Mouse (Mus musculus): ENCODE measurements at regions not wholly inside any gene's neighbourhood (a gene's known extent, or its start where the extent isn't known, plus 50 kb on each side); places are given as distances from the start of the nearest gene placed in this dataset.

DNA sequence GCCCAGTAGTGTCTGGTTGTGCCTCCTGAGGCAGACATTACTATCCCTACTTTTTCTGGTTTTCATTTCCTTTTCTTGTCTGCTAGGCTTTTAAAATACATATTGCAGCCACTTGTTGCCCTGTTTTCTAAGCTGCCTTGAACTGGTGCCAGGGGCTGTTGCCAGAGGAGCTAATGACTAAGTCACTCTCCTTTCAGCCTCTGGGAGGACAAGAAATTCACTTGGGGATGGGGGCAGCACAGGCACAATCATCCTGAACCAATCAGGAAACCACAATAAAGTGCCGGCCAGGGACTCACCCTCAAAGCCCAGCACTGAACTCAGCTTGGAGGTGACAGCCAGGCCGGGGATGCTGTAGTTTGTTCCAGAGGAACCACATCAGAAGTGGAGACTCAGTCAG, 740.3 kb downstream of the Dhx35 start:
- Histone ChIP-seq H3K4me3 (replicated peaks) (no peak overlapping the region), H3K27ac (no peak overlapping the region), H3K27me3 (replicated peaks) (no peaks in the 10 kb centered on the region), H3K9me3 (no peaks in the 10 kb centered on the region), H3K36me3 (no peaks in the 10 kb centered on the region), H3K4me1 (replicated peaks) (no peaks in the 10 kb centered on the region), H3K4me2 (replicated peaks) (no peak overlapping the region), H3K9ac (no peak overlapping the region)
- WGBS: 53% methylated on average over 2 of the region's 2 CpGs
- ATAC-seq: no peak

DNA sequence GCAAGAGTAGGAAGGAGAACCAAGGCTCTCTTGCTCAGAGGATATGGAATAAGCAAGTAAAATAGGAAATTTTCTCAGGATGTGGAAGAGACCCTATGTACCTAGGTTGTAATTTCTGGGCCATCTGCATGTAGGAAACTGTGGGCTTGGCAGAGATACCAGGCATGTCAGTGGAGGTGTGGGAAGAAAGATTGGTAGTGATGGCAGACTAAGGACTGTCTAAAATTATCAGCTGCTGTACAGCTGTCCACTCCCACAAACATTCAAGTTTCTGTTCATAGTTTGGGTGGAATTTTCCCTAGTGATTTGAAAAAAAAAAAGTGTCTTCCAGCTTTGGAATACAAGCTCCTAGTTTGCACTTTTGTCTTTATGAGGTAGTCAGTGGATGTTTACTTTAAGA, 744.7 kb downstream of the Dhx35 start:
- Histone ChIP-seq H3K4me1 (replicated peaks) (no peaks in the 10 kb centered on the region), H3K27me3 (replicated peaks) (no peaks in the 10 kb centered on the region), H3K9ac (no peak overlapping the region), H3K9me3 (no peaks in the 10 kb centered on the region), H3K27ac (no peak overlapping the region), H3K4me2 (replicated peaks) (no peak overlapping the region), H3K4me3 (replicated peaks) (no peak overlapping the region), H3K36me3 (no peaks in the 10 kb centered on the region)
- no peak for ATAC-seq

DNA sequence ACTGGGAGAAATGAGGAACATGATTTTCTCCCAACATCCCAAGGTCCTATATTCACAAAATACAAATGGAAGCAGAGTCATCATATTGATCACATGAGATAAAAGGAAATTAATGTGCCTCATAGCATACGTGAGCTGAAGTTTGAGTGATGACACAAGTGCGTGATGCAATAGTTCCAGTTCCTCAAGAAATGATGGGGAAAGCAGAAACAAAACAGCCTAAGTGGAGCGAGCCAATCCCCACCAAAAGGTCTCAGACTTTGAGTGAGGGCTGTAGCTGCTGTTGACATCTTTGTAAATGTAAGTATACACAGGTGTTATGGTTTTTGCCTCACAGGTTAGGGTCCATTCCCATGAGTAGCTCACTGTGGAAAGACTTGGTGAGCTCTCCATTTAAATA, 763.0 kb downstream of the Dhx35 start:
- no peak overlapping the region for H3K4me3 ChIP-seq (replicated peaks)
- no peaks in the 10 kb centered on the region for H3K4me1 ChIP-seq (replicated peaks)
- H3K9ac ChIP-seq: no peak overlapping the region
- 91% methylated on average over 3 of the region's 3 CpGs for WGBS
- no peaks in the 10 kb centered on the region for H3K36me3 ChIP-seq
- no peak for ATAC-seq
- H3K9me3 ChIP-seq: no peaks in the 10 kb centered on the region
- no peaks in the 10 kb centered on the region for H3K27me3 ChIP-seq (replicated peaks)
- H3K27ac ChIP-seq: no peak overlapping the region
- no peak overlapping the region for H3K4me2 ChIP-seq (replicated peaks)

DNA sequence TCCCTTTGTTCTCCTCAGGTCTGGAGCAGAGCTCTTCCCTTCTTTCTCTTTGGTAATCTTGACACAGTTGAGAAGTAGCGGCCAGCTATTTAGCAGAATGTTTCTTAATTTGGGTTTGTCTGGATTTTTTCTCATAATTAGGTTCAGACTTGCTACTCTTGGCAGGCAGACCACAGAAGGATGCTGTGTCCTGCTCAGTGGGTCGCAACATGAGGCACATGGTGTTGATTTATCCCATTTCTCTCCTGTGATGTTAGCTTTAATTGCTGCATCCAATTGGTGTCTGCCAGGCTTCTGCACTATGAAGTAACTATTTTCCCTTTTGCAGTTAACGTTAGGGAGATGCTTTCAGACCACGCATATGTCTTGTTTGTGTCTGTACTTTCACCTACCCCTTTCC, 768.7 kb downstream of the Gm826 start:
- Histone ChIP-seq H3K4me1 (replicated peaks) (no peaks in the 10 kb centered on the region), H3K9ac (no peak overlapping the region), H3K27me3 (replicated peaks) (no peaks in the 10 kb centered on the region), H3K27ac (no peak overlapping the region), H3K4me3 (replicated peaks) (no peak overlapping the region), H3K9me3 (no peaks in the 10 kb centered on the region), H3K36me3 (no peaks in the 10 kb centered on the region), H3K4me2 (replicated peaks) (no peak overlapping the region)
- 91% methylated on average over 4 of the region's 4 CpGs for WGBS
- ATAC-seq: no peak

DNA sequence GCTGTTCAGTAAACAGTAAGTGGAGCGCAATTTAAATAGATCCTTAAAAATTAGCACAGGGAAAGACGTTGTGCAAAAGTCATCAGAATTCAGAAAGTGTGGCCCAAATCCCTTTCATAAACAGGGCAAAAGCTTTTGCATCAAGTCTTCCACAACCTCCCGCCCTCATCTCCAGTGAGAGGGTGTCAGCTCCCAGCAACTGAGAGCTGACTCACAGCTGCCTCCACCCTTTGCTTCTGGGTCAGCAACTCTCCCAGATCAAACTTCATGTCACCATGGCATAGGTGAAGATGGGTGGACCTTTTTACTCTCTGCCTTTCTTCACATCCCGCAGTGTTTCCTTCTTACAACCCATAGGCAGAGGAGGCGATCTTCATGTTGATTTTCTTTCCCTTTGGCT, 768.0 kb downstream of the Gm826 start:
- no peaks in the 10 kb centered on the region for H3K9me3 ChIP-seq
- WGBS: 77% methylated on average over 5 of the region's 5 CpGs
- no peaks in the 10 kb centered on the region for H3K27me3 ChIP-seq (replicated peaks)
- no peak overlapping the region for H3K4me2 ChIP-seq (replicated peaks)
- no peak overlapping the region for H3K9ac ChIP-seq
- no peak overlapping the region for H3K27ac ChIP-seq
- no peaks in the 10 kb centered on the region for H3K4me1 ChIP-seq (replicated peaks)
- no peak for ATAC-seq
- no peaks in the 10 kb centered on the region for H3K36me3 ChIP-seq
- H3K4me3 ChIP-seq (replicated peaks): no peak overlapping the region

DNA sequence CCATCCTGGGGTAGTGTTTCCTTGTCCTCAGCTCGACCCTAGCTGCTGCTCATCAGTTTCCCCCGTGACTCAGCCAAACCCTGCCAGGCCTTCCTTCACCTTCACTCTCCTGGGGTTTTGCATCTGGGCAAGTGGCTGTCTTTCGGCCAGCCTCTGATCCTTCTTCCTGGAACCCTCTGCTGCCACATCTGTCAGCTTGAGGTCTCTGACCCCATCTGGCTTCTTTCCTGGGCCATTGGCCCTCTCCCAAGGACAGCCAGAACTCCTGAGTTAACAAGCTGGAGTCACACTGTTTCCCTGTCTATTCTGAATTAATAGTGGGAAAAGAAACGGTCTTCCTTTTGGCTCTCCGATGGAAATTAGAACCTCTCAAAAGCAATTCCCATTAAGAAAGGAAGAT, 767.5 kb downstream of the Gm826 start:
- no peaks in the 10 kb centered on the region for H3K27me3 ChIP-seq (replicated peaks)
- H3K9ac ChIP-seq: no peak overlapping the region
- no peak overlapping the region for H3K4me3 ChIP-seq (replicated peaks)
- H3K27ac ChIP-seq: no peak overlapping the region
- no peaks in the 10 kb centered on the region for H3K9me3 ChIP-seq
- no peak for ATAC-seq
- no peaks in the 10 kb centered on the region for H3K4me1 ChIP-seq (replicated peaks)
- H3K36me3 ChIP-seq: no peaks in the 10 kb centered on the region
- H3K4me2 ChIP-seq (replicated peaks): no peak overlapping the region
- WGBS: 58% methylated on average over 5 of the region's 5 CpGs

DNA sequence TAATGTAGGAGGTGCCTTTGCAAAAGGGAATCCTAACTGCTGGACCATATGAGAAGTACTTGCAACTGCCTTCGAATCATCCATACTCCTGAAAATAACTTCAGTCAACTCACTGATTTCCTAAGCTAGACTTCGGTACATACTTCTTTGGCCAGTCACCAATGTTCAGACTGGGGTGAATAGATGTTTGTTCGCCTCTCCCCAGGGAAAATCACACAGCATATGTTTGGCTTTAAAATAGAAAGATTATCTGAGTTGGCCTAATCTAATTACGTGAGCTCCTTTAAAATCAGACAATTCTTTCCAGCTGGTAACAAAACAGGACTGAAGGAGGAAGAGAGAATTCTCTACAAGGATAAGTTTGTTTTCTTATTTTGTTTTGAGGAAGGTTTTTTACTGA, 765.6 kb downstream of the Gm826 start:
- Histone ChIP-seq H3K27me3 (replicated peaks) (no peaks in the 10 kb centered on the region), H3K4me1 (replicated peaks) (no peaks in the 10 kb centered on the region), H3K27ac (no peak overlapping the region), H3K9ac (no peak overlapping the region), H3K36me3 (no peaks in the 10 kb centered on the region), H3K9me3 (no peaks in the 10 kb centered on the region), H3K4me3 (replicated peaks) (no peak overlapping the region), H3K4me2 (replicated peaks) (no peak overlapping the region)
- 89% methylated on average over 4 of the region's 4 CpGs for WGBS
- ATAC-seq: no peak

DNA sequence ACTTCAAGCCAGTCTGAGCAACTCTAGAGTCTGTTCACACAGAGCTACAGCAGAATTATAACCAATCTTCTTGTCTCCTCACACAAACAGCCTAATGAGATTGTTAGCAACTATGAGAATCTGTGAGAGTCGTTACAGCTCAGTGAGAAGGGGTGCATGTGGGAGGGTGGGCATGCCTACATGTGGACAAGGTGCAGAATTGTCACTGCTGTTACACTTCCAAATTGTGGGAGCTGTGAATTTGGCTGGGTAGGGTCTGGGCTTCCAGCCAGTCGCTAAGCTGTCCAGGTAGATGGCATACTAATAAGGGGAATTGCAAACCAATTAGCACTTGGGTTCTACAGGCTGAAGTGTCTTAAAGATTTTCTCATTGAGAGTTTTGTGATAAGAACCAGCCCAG, 762.1 kb downstream of the Gm826 start:
- H3K9ac ChIP-seq: no peak overlapping the region
- H3K4me2 ChIP-seq (replicated peaks): no peak overlapping the region
- H3K4me3 ChIP-seq (replicated peaks): no peak overlapping the region
- H3K27ac ChIP-seq: no peak overlapping the region
- no peaks in the 10 kb centered on the region for H3K36me3 ChIP-seq
- no peaks in the 10 kb centered on the region for H3K27me3 ChIP-seq (replicated peaks)
- no peak for ATAC-seq
- 75% methylated on average over 2 of the region's 2 CpGs for WGBS
- H3K4me1 ChIP-seq (replicated peaks): no peaks in the 10 kb centered on the region
- H3K9me3 ChIP-seq: no peaks in the 10 kb centered on the region

DNA sequence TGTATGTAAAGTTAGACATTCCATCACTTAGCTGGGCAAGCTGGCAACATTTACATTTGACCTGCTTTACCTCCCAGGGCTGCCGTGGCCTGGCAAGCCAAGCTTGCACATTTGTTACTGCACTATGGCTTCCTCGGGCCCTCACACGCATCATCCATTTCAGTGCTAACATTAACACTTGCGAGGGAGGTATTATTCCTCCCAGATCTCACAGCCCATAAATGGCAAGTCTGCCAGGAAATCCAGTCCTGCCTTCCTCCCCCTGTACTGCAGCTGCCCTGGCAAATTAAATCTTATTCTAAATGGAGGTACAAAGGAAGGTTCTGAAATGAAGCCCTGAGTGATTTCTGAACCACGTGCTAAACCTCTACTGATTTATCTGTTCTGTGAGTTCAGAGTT, 758.7 kb downstream of the Gm826 start:
- Histone ChIP-seq H3K4me1 (replicated peaks) (no peaks in the 10 kb centered on the region), H3K9ac (no peak overlapping the region), H3K4me3 (replicated peaks) (no peak overlapping the region), H3K36me3 (no peaks in the 10 kb centered on the region), H3K9me3 (no peaks in the 10 kb centered on the region), H3K27me3 (replicated peaks) (no peaks in the 10 kb centered on the region), H3K4me2 (replicated peaks) (no peak overlapping the region), H3K27ac (no peak overlapping the region)
- ATAC-seq: no peak
- 63% methylated on average over 5 of the region's 5 CpGs for WGBS

DNA sequence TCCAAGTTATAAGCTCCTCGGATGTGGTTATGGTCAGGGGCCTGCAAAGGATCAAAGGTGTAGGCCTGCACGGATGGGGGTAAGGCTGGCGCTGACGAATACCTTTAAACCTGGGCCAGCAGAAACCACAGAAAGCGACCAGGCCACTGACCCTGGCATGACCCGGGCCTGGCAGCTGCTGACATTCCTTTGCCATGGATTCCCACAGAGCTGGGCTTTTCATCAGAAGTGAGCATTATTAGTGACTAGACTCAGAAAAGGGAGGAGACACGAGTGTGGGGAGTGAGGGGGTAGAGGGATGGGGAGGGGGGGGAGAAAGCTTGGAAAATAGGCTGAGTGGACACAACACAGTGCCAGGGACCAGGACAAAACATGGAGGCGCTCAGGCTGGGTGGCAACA, 750.9 kb downstream of the Gm826 start:
- Histone ChIP-seq H3K4me2 (replicated peaks) (no peak overlapping the region), H3K4me1 (replicated peaks) (no peaks in the 10 kb centered on the region), H3K4me3 (replicated peaks) (no peak overlapping the region), H3K27me3 (replicated peaks) (no peaks in the 10 kb centered on the region), H3K9ac (no peak overlapping the region), H3K36me3 (no peaks in the 10 kb centered on the region), H3K9me3 (no peaks in the 10 kb centered on the region), H3K27ac (no peak overlapping the region)
- ATAC-seq: no peak
- 47% methylated on average over 8 of the region's 8 CpGs for WGBS

DNA sequence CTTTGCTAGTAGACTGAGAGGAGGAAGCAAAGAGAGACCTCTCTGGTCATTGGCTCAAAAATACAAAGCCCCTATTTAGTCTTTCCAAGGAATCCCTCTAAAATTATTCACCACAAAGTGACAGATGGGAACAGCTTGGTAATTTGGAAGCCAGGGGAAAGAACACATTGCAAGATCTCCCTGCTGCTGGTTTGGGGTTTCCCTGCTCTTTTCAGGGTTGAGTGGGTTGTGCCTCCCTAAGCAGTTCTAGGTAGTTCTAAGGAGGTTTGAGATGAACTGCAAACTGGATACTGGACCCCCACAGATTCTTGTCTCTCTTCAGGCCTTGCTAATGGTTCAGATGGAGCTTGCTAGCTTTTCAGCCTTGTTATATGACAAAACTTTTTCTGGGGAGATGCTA, 749.3 kb downstream of the Gm826 start:
- no peaks in the 10 kb centered on the region for H3K9me3 ChIP-seq
- H3K4me2 ChIP-seq (replicated peaks): no peak overlapping the region
- no peak overlapping the region for H3K9ac ChIP-seq
- no peaks in the 10 kb centered on the region for H3K27me3 ChIP-seq (replicated peaks)
- H3K27ac ChIP-seq: no peak overlapping the region
- ATAC-seq: no peak
- no peak overlapping the region for H3K4me3 ChIP-seq (replicated peaks)
- H3K4me1 ChIP-seq (replicated peaks): no peaks in the 10 kb centered on the region
- H3K36me3 ChIP-seq: no peaks in the 10 kb centered on the region

DNA sequence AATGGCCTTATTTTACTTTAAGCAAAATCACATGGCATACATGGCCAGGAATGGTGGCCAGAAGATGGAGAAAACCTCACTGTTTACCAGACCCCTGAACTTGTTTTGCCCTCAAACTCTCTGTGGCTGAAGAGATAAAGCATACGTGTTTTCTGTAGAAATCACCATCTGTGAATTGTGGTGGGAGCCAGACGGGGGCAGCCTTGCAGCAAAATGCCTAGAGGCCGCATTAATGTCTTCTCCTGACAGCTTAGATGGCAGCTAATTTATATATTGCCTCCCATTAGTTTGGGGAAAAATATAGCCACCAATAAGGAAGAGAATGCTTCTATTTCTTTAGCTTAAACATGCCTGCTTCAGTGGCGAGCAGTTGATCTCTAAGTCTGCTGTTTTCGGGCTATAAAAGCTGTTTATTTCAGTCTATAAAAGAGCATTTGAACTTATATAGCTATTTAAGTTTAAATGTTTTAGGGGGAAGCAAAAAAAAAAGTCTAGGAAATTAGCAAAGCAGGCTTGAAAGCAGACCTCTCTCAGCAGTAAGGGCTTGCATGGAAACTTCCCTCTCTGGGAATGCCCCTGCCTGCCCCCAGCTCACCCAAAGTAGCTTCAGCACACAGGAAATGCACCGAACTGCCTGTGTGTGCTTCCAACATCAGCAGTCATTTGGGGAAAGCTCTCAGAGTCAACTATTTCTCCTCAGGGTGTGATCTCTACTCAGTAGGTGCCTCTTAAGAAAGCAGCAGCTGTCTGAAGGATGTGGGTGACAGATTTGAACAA, 747.1 kb downstream of the Gm826 start:
- Histone ChIP-seq H3K27ac (no peak overlapping the region), H3K4me3 (replicated peaks) (no peak overlapping the region), H3K4me2 (replicated peaks) (no peak overlapping the region), H3K4me1 (replicated peaks) (no peaks in the 10 kb centered on the region), H3K9me3 (no peaks in the 10 kb centered on the region), H3K27me3 (replicated peaks) (no peaks in the 10 kb centered on the region), H3K9ac (no peak overlapping the region), H3K36me3 (no peaks in the 10 kb centered on the region)
- WGBS: 28% methylated on average over 6 of the region's 6 CpGs
- no peak for ATAC-seq

DNA sequence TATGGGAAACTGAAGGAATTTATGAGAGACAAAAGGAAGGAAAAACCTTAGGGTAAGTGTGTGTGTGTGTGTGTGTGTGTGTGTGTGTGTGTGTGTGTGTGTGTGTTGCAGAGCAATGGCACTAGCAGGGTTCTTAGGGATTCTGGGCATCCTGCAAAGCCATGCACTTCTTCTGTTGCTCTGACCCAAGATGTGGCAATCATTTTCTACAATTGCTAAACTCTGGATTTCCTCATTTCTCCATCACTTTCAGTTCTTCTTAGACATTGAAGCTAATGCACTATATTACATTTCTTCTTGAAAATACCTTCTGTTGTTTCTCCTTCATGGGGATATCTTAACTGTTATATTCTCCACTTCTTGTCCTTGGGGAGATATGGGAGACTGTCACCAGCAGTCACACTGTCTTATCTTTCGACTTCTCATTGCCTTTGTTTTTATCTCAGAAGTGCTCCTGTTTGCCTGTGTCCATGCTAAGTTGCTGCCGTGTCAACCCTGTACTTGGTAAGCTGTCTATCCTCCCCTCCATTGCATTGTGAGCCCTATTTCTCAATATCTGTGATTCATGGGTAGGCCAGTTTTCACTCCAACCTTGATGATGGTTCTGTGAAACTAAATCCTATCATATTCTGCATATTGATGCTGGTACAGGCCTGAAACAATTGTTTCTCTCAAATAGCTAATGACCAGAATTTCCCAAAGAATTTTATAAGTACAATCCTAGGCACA, 742.4 kb downstream of the Gm826 start:
- H3K36me3 ChIP-seq: no peaks in the 10 kb centered on the region
- H3K4me3 ChIP-seq (replicated peaks): no peak overlapping the region
- H3K9ac ChIP-seq: no peak overlapping the region
- 58% methylated on average over 2 of the region's 2 CpGs for WGBS
- no peak for ATAC-seq
- H3K27ac ChIP-seq: no peak overlapping the region
- H3K27me3 ChIP-seq (replicated peaks): no peaks in the 10 kb centered on the region
- no peak overlapping the region for H3K4me2 ChIP-seq (replicated peaks)
- no peaks in the 10 kb centered on the region for H3K9me3 ChIP-seq
- no peaks in the 10 kb centered on the region for H3K4me1 ChIP-seq (replicated peaks)
